Mouse (Mus musculus) hematopoietic multipotent progenitor cell, adult 10-12 weeks (in vitro differentiated cells): Measurements from ENCODE around the gene Dyrk4. TPM values are rescaled to one million over a fixed set of nuclear protein-coding genes. Genes with fewer than 3 reads are reported as not detected.

Experiments used
- polyA plus RNA-seq: library from polyadenylated mRNA; stranded (reverse); fragments of >175 nt; gene quantifications from 2 replicates; pipeline ENCODE4 v1.2.3, GENCODE M21; 2012; ENCODE audit warnings: low replicate concordance

Dyrk4 gene
- 0.26 and 0.34 TPM in 2 replicates for polyA plus RNA-seq

DNA sequence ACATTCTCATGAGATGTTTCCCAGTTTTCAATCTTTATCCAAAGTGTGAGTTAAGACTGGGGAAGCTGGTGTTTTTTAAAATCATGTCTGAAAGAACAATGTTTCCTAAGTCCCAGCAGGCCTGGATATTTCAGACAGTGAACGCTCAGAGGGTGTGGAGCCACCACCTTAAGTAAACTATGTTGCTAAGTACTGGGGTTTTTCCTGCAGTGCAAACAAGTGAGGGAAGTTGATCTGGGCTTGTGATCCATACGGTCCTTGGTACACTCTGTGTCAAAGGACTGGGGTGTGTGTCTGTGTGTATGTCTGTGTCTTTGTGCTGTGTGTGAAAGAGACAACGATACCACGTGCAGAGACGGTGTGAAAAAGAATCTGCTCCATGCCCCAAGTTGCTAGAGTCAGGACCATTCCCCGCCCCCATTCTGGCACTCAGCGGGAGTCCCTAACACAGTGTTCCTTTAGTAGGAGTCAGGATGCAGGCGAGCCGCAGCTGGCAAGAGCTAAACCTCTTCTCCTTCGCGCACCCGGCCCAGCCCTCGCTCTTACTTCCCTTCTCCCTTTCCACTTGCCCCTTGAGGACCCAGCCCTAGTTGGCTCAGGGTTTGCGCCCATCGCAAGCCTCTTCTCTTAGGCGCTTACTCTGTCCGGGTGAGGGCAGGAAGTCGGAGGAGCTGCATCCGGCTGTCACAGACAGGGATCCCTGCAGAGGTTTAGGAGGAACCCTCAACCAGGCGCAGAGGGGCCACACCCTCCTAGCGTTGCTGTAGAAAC is at the start of gene Dyrk4:
TSS of gene Dyrk4 (minus strand) at position 729 of the 771 bp plus-strand sequence.

DNA sequence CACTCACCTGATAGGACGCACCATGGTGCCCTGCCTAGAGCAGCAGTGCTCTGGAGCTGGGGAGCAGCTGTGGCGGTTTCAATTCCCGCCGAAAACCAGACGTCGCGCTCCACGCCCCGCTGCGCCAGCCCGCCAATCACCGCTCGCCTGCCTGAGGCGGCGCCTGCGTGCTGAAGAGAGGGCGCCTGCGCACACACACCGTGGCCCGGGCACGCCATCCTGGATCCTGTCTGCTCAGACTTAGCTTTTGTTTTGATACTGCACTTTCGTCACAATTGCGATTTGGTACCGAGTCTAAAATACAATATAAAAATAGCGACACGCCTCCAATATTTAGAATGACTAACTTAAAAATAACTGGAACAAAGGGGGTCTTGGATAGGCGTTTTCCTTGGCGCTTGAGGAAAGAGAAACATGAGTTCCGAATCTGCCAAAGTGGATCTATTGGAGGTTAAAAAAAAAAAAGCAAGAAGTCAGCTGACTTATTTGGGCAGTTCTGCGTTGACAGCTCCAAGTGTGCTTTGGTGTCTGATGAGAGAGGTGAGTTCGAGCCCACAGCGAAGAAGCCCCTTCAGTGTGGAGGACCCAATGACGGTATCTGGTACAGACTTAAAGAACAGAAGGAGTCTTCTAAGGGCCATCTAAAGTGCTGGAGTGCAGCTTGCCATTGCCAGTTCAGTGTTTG is 18.0 kb upstream of the Dyrk4 start, which contains the start of the genes Rad51ap1 and D6Wsu163e:
TSS of gene Rad51ap1 (minus strand) at position 101 of the 685 bp plus-strand sequence.
TSS of gene D6Wsu163e (plus strand) at position 476 of the 685 bp plus-strand sequence.

DNA sequence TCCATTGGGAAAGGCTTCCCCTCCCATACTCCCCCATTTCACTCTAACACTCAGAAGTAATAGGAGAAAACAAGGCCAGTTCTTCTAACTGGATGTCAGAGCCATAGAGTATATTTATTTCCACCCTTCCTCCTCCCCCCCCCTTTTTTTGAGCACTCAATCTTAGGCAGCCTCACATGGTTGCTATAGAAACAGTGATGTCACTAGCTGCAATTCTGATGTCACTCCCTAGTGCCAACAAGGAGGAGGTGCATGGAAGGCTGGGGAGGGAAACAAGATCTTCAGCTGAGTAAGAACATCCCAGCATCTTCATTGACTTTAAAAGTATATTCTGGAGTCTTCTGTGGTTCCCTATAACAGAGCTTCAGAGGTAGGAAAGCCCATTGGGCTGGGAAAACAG is 68.8 kb downstream of the Dyrk4 start, which contains the start of gene Akap3:
TSS of gene Akap3 (plus strand) at position 218 of the 400 bp plus-strand sequence.

DNA sequence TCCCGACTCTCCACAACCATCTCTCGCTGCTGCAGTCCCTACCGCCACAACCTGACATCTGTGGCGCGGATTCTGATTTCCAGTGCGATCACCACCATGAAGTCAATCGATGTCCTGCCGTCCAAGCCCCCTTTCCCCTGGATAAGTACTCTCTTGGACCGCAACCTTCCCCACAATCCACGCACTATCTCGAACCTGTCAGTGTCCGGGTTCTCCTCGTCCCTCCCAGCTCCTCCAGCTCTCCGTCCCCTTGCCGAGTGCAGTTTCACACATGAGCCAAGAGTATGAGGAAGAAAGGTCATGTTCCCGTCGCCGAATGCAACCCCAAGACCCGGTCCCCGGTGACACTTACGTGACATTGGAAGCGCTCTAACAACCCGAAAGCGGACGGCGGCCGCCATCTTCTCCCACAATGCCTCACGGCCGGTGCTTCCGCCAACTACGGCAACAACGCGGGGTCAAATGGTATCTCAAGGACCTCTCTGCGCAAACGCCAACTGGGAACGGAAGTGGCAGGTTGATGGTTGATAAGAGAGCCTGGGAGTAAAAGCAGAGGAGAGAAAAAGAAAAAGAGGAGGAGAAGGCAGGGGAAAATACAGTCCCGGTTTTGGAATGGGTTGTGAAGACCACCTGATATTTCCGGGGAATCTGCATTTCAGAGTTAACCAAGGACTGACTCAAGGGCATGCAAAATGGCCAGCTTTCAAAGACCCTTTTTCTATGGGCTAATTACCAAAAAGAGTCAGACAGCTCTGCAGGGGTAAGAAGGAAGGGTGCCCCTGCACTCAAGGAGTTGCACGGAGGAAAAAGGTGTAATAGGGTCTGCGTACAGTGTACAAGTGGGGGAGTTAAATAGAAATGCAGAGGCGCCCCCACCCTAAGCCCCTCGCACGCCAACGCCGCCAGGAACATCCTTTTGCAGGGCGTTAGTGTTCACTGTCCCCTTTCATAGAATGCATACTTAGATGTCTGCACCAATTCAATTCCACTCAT is 72.6 kb downstream of the Dyrk4 start, which contains the start of gene Ndufa9:
TSS of gene Ndufa9 (minus strand) at position 425 of the 993 bp plus-strand sequence.

Other genes starting within 250 kb of the Dyrk4 start
- 0.05 TPM in 1 of 2 replicates, not detected in the other for gene Kcna6, start 181.2 kb downstream of the Dyrk4 start, polyA plus RNA-seq
- gene Ndufa9, start 72.7 kb downstream of the Dyrk4 start, polyA plus RNA-seq = 2.4 and 4.1 TPM in 2 replicates
- gene Akap3, start 68.7 kb downstream of the Dyrk4 start, polyA plus RNA-seq = not detected in 2 replicates
- 0.38 and 6.8 TPM in 2 replicates for gene Rad51ap1, start 17.7 kb upstream of the Dyrk4 start, polyA plus RNA-seq
- gene D6Wsu163e, start 18.1 kb upstream of the Dyrk4 start, polyA plus RNA-seq = 4.9 and 5.0 TPM in 2 replicates
- not detected in 2 replicates for gene Fgf6, start 93.7 kb upstream of the Dyrk4 start, polyA plus RNA-seq
- 0.06 and 0.08 TPM in 2 replicates for gene Fgf23, start 151.1 kb upstream of the Dyrk4 start, polyA plus RNA-seq
- gene Tigar, start 187.7 kb upstream of the Dyrk4 start, polyA plus RNA-seq = 3.2 and 4.6 TPM in 2 replicates
- 92.5 and 268 TPM in 2 replicates for gene Ccnd2, start 230.4 kb upstream of the Dyrk4 start, polyA plus RNA-seq